Mouse (Mus musculus) thymus, adult 2 months (tissue): Measurements from ENCODE around the gene Kif1b. TPM values are rescaled to one million over a fixed set of nuclear protein-coding genes. Genes with fewer than 3 reads are reported as not detected.

Experiments used
- DNase-seq: peaks from one replicate; pipeline ENCODE4 v3.0.0; 2021
- H3K27ac ChIP-seq: fragments of 200-500 bp; 2 replicates; pipeline ENCODE4 v1.5.1; 2012; ENCODE audit warnings: low read length, control low read depth; ENCODE audit not compliant: control insufficient read depth, insufficient read depth
- H3K27me3 ChIP-seq: fragments of 200-500 bp; 2 replicates; pipeline ENCODE4 v1.6.1; 2012; ENCODE audit warnings: mild to moderate bottlenecking, low read length, moderate library complexity, mixed read lengths; ENCODE audit not compliant: control insufficient read depth, insufficient read depth
- H3K36me3 ChIP-seq: fragments of 200-500 bp; 2 replicates; pipeline ENCODE4 v1.6.1; 2012; ENCODE audit warnings: mild to moderate bottlenecking, low read length, moderate library complexity; ENCODE audit not compliant: control insufficient read depth, insufficient read depth
- H3K4me1 ChIP-seq: fragments of 200-500 bp; replicated peaks from 2 replicates; pipeline ENCODE4 v1.6.1; 2012; ENCODE audit warnings: low read length; ENCODE audit not compliant: control insufficient read depth, insufficient read depth
- H3K4me3 ChIP-seq: fragments of 200-500 bp; 2 replicates; pipeline ENCODE4 v1.5.1; 2012; ENCODE audit warnings: mild to moderate bottlenecking, low read length, control low read depth, moderate library complexity; ENCODE audit not compliant: control insufficient read depth, insufficient read depth
- CTCF ChIP-seq: fragments of 200-500 bp; IDR thresholded peaks from 2 replicates; pipeline ENCODE4 v1.5.1; 2012; ENCODE audit warnings: mild to moderate bottlenecking, control low read depth, low read length, moderate library complexity, borderline replicate concordance; ENCODE audit not compliant: control insufficient read depth, poor library complexity, insufficient read depth; ENCODE audit errors: extremely low read depth
- POLR2A ChIP-seq: fragments of 200-500 bp; IDR thresholded peaks from 2 replicates; pipeline ENCODE4 v1.6.1; 2012; ENCODE audit warnings: mild to moderate bottlenecking, low read length, control low read depth, moderate library complexity; ENCODE audit not compliant: control insufficient read depth, poor library complexity, insufficient read depth; ENCODE audit errors: extremely low read depth
- WGBS: fragments of 180-500 bp; shearing (Covaris S2); methylation state at CpG from one replicate; pipeline ENCODE4 v1.1.7; 2018; 5-methylcytosine and 5-hydroxymethylcytosine counted together
- polyA plus RNA-seq: library from polyadenylated mRNA; depleted of rRNA; stranded (reverse); fragments of >200 nt; gene quantifications from 2 replicates; pipeline ENCODE4 v1.2.3, GENCODE M21; 2012

Kif1b gene
- polyA plus RNA-seq, 1 experiment, result 23.9 TPM

DNA sequence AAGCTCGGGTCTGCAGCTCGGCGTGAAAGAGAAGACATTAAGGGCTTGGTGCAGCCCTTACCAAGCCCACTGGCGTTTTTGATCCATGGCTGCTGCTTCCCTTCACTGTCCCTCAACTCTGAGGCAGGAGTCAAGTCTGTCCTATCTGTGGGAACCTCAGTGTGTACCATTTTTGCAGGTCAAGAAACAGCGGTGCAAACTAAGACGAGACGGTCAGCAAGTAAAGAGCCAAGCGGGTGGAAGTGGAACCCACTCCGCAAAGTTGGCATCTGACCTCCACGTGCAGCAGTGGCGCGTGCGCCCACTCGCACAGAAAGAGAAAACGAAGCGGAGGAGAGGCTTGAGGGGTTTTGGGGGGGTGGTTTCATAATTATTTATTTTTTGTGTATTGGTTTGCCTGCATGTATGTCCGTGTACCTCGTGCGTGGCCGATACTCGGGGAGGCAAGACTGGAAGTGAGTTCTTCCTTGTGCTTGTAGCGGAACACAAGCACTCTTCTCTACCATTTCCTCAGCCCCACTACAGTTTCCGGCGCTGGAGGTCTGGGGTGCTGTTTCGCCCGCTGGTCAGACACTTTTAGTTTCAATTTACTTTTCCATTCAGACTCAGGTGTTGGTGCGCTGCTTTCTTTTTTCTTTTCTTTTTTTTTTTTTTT is 140.4 kb downstream of the Kif1b start:
- TF ChIP-seq CTCF (no peak), POLR2A (peak; percentile 26; the same call in 1 of the 2 replicates)

DNA sequence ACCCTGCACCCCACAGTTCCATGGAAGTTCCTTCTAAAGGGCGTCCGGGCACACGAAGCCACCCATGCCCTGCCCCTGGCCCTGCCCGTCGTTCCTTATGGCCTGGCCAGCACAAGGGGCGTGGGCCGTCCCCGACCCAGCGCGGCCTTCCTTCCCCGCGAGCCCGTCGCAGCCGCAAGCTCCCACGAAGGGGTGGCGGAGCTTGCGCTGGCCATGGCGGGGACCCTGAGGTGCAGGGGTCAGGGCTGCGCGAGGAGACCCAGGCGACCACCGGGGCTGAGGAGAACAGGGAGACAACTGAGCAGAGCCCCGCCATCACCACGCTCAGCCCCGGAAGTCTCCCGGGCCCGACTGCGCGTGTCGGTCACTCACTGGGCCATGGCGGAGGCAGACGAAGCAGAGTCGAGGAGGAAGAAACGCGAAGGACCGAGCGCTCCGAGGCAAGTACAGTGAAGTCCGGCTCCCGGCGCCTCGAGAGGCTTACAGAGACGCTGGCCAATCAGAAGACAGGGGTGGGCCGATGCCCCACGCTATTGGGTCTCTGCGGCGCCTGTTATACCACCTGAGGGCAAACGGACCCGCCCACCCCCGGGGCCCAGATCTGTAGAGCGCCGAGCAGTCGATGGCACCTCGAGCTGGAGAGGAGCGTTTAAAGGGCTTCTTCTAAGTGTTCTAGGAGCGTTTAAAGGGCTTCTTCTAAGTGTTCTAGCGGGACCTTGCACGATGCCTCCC is 141.1 kb downstream of the Kif1b start, which contains the start of gene Pgd:
Gene Pgd (minus strand): TSS at position 557 of the 732 bp plus-strand sequence.
- 0 out of 2 replicates have a peak, but pooled peaks have one; percentile 40 for TF ChIP-seq CTCF
- TF ChIP-seq POLR2A, result no peak; the same call in 1 of the 2 replicates
- peaks cover 4% of the 10 kb centered on the region for H3K4me1 ChIP-seq
- no peaks in the 10 kb centered on the region for H3K27me3 ChIP-seq
- under 1% methylated on average over 59 of the region's 59 CpGs for WGBS
- H3K36me3 ChIP-seq, result no peaks in the 10 kb centered on the region
- H3K4me3 ChIP-seq, result peak within 1 kb of the TSS; percentile 52
- peak within 1 kb of the TSS; percentile 56 for H3K27ac ChIP-seq
- DNase-seq, result peak; percentile 98

More for the DNA sequence above, 140.4 kb downstream of the Kif1b start:
- under 1% methylated on average over 27 of the region's 27 CpGs for WGBS
- Histone ChIP-seq H3K36me3 (no peaks in the 10 kb centered on the region), H3K27me3 (no peaks in the 10 kb centered on the region), H3K4me3 (peak overlapping the region; percentile 52), H3K4me1 (peaks cover 4% of the 10 kb centered on the region), H3K27ac (peak overlapping the region; percentile 56)
- peak; percentile 56 for DNase-seq

DNA sequence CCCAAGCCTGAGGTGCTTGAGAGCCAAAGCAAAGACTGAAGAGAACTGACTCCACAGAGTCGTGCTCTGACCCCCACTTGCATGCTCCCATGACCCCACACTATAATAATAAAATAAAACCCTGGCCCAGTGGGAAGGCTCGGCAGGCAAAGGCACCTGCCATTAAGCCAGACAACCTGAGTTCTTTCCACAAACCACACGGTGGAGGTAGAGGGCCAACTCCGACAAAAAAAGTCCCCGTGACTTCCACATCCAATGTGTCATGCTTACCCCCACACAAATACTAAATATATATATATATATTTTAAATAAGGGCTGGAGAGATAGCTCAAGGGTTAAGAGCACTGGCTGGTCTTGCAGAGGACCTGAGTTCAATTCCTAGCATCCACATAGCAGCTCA is 143.3 kb downstream of the Kif1b start:
- H3K27ac ChIP-seq, result no peak overlapping the region
- TF ChIP-seq POLR2A (no peak), CTCF (no peak)
- H3K4me1 ChIP-seq, result peaks cover 4% of the 10 kb centered on the region
- 77% methylated on average over 5 of the region's 5 CpGs for WGBS
- no peak overlapping the region for H3K4me3 ChIP-seq
- H3K27me3 ChIP-seq, result no peaks in the 10 kb centered on the region
- DNase-seq, result no peak
- peaks cover 13% of the 10 kb centered on the region; the same call in 1 of the 2 replicates for H3K36me3 ChIP-seq

GRCm38 (mm10) chr4:149163196-149163595 is 144.3 kb downstream of the Kif1b start:
- H3K36me3 ChIP-seq, result peaks cover 13% of the 10 kb centered on the region; the same call in 1 of the 2 replicates
- no peak for DNase-seq
- H3K27ac ChIP-seq, result no peak overlapping the region
- H3K27me3 ChIP-seq, result no peaks in the 10 kb centered on the region
- TF ChIP-seq CTCF, result no peak
- TF ChIP-seq POLR2A, result no peak
- H3K4me1 ChIP-seq, result peaks cover 4% of the 10 kb centered on the region
- no peak overlapping the region for H3K4me3 ChIP-seq
- 89% methylated on average over 1 of the region's 1 CpGs for WGBS

DNA sequence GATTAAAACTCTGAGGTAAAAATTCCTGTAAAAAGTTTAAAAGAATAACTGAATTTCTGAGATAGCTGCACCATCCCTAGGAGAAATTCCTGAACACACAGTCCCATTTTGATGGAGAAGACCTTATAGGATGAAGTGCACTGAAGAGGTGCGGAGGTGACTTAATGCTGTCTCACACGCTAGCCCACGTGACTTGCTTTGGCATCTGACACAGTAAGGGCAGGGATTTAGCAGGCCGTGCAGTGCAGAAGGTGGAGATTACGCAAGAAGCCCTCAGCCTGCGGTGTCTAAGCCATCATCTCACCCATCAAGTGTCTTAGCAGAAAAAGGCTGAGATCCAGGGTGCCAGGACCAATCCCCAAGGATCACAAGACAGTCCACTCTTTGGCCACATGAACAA is 146.3 kb downstream of the Kif1b start:
- 94% methylated on average over 6 of the region's 6 CpGs for WGBS
- Histone ChIP-seq H3K4me1 (peaks cover 4% of the 10 kb centered on the region), H3K27ac (no peak overlapping the region), H3K27me3 (no peaks in the 10 kb centered on the region), H3K4me3 (no peak overlapping the region), H3K36me3 (peaks cover 29% of the 10 kb centered on the region)
- TF ChIP-seq CTCF (no peak), POLR2A (no peak)
- no peak for DNase-seq

DNA sequence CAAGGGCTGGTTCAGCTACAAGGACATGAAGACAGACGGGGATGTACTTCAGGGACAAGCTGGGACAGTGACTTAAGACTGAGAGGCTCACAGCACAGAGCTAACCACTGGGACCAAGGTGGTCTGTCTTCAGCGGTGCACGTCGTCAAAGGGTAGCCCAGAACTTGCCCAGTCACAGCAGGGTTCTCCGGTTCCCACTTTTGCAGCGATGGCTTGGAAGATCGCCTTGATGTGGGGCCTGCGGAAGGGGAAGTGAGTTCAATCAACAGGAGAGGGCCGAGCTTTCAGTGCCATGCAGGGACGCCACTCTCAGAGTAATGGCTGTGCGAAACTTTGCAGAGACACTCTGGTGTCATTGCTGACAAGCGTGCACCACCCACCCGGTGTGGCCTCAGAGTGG is 147.6 kb downstream of the Kif1b start:
- no peak for DNase-seq
- peaks cover 33% of the 10 kb centered on the region for H3K36me3 ChIP-seq
- no peaks in the 10 kb centered on the region for H3K4me1 ChIP-seq
- no peak overlapping the region for H3K4me3 ChIP-seq
- 94% methylated on average over 13 of the region's 13 CpGs for WGBS
- H3K27ac ChIP-seq, result no peak overlapping the region
- no peak for TF ChIP-seq CTCF
- TF ChIP-seq POLR2A, result no peak
- no peaks in the 10 kb centered on the region for H3K27me3 ChIP-seq
